Mouse (Mus musculus): Measurements from ENCODE around the gene Nim1k.
"Not testable (repeated sequence)": the region's sequence is repeated elsewhere in the genome, so short reads cannot be mapped to it uniquely, and the experiment has no call there.

Nim1k gene

DNA sequence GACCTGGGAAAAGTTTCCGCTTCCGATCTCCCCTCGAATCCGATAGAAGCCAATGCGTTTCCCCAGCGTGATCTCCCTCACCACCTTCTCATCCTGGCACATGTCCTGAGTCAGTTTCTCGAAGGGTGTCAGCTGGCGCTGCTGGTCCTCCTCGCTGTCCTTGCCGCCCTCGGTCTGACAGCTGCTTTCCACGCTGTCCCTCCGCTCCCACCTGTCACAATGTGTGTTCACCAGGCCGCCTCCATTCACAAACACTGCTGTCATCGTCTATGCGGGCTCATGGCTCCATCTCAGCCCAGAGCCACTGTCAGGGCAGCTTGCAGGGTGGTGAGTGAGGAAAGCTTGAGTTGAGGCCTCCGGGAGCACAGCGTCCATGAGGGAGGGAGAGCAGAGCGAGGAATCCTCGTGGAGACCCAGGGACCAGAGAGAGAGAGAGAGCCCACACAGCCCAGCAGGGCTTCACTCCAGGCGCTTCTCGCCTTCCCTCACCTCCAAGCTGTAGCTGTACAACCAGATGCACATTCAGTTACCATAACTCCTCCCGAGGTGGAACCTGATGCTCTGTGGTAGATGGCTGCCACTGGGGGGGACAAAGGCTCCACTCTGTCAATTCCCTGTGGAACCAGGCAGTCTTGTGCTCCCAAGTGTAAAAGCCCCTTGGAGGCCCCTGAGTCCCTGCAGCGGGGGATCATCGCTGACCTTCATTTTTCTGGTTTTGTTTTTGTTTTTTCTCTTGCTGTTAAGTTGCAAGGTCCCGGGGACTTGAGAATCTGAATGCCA, 27.9 kb downstream of the Nim1k start:
- DNase-seq (ENCODE audit: extremely low spot score) = no peak

DNA sequence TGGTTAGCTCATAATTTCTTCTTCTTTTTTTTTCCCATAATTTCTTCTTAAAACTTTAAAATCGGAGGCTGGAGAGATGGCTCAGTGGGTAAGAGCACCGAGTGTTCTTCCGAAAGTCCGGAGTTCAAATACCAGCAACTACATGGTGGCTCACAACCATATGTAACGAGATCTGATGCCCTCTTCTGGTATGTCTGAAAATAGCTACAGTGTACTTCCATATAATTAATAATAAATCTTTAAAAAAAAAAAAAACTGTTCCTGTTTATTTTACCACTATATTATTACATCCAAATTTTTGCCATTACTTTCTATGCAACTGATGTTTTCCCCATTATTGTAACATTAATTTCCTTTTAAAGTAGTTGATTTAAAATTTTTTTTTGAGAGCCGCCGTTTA, 31.1 kb downstream of the Nim1k start:
- DNase-seq (ENCODE audit: extremely low spot score) = no peak

DNA sequence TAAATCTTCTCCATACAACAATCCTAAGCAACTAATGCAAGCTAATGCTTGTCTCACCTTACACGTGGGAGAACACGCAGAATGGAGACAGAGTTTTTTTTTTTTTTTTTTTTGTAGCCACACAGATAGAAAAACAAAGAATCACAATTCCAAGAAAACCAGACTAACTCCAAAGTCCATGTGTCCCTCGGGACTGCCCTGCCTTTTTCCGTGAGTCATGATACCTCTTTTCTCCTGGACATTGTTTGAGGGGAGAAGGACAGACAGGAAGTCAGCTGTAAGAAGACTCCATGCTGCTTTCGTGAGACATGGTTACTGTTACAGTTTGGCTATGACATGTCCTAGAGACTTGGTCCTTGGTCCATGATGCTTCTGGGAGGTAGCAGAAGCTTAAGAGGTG, 32.3 kb downstream of the Nim1k start:
- no peak for DNase-seq (ENCODE audit: extremely low spot score)

DNA sequence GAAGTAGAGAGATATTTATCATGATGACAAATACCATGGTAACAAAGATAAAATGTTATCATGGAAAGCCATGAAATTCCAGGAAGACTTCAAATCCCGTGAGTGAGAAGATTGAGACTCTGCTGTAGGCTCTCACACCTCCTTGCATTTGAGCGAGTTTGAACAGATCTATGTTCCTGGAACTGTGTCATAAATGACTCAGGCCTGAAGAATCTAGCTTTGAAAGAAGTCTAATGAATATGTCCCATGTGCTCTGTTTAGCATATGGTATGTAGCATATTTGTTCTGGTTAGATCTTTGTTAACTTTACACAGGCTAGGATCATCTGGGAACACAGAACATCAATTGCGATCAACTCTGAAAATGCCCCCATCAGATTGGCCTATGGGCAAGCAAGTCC, 33.2 kb downstream of the Nim1k start:
- DNase-seq (ENCODE audit: extremely low spot score) = no peak

DNA sequence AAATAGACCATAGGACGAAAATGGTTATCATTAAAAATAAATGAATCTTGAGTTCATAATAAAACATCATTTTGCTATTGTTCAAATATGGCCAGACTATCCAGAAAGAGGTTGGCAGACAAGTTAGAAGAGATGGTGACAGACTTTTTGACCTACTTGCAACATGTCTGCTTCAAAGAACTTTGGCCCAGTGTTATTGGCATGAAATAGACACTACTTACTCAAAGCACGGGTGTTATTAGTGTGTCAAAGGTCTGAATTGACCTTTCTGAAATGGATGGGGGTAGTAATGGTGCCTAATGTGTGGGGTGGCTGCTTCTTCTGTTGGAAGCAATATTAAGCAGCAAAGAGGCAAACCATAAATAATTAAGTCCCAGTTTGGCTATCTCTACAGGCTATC, 39.6 kb downstream of the Nim1k start:
- no peak for DNase-seq (ENCODE audit: extremely low spot score)

DNA sequence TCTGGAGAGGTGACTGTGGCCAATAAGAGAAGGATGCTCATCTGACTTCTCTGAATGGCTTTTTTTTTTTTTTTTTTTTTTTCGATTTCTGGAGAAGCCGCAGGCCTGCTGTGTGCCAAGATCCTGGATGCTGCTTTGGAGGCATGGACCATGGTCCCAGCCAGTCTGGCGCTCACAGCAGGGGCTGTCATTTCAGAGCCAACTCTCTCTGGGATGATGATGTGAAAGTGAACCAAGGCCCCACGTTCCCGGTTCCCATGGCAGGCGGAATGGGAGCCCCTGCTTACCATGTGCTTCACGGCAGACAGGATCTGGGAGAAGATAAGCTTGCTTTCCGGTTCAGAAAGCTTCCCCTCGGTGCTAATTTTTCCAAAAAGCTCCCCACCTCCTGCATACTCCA, 41.9 kb downstream of the Nim1k start:
- DNase-seq (ENCODE audit: extremely low spot score) = no peak

DNA sequence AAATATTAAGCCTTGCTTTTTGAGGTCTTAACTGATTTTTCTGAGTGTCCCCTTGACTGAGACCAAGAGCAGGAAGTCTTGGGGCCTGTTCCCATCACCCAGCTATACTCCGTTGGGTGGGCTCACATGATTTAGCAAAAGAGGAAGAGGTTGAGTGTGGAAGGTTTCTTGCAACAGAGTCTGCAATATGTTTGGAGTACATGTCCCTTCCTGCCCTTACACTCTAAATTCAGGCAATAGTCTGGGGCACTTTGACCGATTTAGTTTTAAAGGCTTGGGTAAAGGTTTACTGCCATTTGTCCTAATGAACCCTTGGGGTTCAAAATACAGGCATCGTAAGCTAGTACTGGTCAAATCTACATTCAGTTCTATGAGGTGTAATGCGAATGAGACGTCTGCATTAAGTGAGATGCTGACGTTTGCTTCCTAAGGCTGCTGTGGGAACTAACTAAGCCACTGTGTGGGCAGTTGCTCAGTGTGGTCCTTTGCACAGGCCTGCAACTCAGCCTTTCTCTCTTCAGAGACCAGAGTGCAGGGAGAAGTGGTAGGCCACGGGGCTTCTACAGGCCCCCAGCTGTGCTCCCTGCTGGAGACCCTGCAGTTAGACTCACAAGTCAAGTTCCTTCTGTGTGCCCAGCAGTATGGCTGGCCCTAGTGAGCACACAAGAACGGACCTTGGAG, 42.4 kb downstream of the Nim1k start:
- DNase-seq (ENCODE audit: extremely low spot score) = no peak

DNA sequence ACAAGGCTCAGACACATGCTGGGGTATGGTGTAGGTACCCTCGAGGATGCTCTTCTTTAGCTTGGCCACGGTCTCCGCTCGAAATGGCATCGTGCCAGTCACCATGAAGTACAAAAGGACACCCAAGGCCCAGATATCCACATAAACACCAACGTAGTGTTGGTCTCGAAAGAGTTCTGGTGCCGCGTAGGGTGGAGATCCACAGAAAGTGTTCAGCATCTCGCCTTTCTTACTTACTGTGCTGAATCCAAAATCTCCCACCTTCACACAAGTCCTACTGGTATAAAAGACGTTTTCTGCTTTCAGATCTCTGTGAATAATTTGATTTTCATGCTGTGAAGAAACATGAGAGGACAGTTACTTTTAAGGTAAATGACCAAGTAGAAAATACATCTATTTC, 43.2 kb downstream of the Nim1k start:
- DNase-seq (ENCODE audit: extremely low spot score) = no peak

DNA sequence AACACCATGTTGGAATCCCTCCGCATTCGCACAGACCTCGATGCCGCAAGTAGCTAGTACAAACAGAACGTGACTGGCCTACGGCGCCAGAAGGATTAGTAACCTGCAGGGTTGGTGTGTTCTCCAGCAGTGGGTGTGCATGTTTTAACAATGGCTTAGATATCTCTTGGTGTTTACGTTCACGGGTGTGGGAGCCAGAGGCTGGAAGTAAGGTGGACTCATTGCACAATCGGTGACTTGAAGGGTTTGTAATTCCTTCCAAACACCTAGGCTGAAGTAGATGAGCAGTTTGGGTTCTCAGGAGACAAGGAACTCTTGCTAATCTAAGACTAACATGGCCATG, 45.4 kb downstream of the Nim1k start:
- DNase-seq (ENCODE audit: extremely low spot score) = no peak

DNA sequence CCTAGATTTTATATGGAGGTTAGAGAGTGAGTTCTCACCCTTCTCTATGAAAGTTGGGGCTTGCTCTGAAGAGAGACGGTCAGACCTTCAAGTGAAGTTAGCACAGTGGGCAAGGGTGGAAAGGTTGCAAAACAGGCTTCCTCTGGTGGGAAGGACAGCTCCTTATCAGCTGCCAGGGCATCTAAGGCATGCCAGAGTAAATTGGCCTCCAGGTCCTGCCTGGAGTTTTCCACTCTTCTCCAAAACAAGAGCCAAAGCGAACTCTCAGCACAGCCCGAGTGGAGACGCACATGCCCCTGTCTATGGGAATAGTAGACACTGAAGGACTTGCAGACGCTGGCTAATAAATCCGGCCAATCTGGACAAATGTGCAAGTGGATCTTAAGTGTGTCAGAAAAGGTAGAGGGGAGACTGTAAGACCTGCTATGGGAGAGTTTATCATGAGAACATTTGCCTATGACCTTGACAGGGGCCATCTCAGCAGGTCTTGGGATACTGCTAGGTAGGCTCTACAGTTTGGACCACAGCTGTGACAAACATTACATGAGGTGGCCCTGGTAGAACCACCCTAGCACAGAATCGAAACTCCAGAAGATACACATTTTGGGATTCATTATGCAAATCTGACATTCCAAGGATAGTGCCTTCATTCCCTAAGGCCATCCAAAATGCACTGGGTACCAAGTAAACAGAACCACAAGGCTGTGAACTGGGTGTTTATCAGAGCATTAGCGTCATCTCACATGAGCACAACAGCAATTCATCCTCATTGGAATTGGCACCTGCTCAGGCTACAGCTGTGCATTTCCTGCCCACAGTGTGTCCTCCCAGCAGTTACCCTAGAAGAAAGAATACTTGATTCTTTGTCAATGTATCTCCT, 46.1 kb downstream of the Nim1k start:
- DNase-seq (ENCODE audit: extremely low spot score) = no peak

DNA sequence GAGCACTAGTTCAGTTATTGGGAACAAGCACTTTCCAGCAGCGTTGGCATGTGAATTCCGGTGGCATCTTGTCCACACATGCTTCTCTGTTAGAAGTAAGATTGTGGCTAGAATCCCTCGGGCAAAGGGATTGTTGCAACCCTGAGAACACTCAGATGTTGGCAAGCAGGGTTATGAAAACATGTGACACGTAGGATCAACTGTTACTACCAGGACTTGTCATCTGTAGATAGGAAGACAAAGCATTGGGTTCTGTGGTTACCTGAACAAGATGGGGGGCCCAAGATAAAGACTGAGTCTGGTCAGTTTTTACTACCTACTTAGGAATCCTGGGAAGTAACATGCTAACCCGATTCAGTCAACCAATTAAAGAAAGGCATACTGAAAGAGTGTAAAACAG, 46.7 kb downstream of the Nim1k start:
- no peak for DNase-seq (ENCODE audit: extremely low spot score)

DNA sequence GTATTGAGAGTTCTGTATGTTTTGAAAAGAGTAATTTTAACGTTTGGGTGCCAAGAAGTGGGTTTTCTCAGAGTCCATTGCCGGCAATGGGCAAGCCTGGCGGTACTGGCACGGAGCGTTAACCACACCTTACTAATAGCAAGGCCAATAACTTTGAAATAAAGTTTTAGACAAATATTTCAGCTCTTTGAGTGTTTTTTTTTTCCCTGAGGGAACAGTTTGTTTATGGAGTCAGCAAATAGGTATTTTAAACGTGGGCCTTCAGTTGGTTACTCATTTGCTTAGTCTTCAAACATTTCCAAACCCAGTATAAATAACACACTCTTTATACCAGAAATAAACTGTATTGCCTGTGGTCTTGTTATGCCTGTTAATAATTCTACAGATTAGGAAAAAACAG, 47.8 kb downstream of the Nim1k start:
- no peak for DNase-seq (ENCODE audit: extremely low spot score)

DNA sequence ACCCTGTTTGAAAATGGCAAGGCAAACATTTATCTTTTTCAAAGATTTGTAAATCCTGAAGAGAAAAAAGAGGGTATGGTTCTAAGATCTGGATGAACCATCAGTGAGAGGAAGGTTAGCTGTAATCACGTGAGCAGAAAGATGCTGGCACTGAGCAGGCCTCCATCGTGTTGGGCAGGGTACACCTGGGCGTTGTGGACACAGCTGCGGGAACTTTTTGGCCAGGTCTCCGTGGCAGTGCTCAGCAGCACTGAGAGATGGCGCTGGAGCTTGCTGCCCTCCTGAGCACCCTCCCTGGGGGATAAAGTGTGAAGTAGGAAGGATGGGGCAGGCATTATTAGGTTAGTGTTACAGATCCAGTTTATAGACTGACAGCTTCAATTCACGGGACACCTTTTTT, 48.7 kb downstream of the Nim1k start:
- DNase-seq (ENCODE audit: extremely low spot score) = no peak

DNA sequence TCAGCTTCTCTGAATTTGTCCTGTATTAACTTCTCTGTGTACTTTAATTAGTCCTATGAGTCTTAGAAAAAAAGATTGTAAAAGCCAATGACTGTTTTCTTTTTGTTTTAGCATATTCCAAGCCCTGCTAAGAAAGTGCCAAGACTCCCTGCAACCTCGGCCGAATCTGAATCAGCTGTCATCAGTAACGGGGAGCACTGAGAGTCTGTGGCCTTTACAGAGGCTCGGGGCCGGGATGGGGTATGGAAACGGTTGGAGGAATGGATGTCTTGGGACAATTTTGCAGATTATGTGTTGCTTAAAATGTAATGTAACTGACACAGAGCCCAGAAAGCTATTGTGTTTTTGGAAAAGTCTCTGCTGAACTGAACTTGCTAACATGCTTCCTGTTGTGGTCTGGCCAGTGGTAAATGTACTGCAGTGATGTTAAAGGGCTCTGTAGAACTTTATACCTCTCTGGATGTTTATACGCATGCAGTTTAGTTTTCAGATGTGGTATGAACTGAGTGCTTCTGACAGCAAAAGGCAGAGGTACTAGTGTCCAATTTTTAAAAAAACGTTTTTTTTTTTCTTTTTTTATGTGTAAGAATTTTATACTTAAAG, 49.3 kb downstream of the Nim1k start:
- not testable (repeated sequence) for DNase-seq (ENCODE audit: extremely low spot score)

DNA sequence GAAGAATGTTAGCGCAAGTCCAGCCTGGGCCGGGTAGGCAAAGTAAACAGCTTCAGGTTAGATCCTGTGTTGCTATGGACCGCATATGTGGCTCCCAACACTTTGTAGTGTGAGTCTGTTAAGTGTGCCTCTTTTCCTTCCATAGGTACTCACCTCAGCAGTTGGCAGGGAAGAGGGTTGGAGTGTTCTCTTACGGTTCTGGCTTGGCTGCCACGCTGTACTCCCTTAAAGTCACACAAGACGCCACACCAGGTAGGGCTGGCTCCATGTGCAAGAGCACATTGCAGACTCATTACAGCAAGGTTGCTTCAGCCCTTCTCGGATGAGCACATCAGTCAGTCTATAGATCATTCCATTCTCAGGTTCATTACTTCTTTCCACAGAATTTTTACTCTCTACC, 51.4 kb downstream of the Nim1k start:
- DNase-seq (ENCODE audit: extremely low spot score) = no peak

DNA sequence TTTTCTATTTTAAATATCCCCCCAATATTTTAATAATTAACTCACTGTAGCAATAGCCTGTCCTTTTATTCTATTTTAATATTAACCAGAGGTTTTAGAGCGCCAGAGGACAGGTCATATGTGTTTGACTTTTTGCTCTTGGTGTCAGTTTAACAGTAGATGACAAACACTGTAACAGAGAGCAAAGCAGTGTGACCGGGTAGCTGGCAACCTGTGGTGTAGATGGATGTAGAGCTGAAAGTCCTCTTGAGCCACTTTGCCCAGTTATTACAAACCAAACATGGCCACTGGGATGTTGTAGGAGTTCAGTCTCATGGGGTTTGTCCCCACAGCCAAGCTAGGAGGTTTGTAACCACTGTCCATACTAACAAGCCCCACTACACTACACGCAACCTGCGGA, 57.2 kb downstream of the Nim1k start:
- DNase-seq (ENCODE audit: extremely low spot score) = no peak

DNA sequence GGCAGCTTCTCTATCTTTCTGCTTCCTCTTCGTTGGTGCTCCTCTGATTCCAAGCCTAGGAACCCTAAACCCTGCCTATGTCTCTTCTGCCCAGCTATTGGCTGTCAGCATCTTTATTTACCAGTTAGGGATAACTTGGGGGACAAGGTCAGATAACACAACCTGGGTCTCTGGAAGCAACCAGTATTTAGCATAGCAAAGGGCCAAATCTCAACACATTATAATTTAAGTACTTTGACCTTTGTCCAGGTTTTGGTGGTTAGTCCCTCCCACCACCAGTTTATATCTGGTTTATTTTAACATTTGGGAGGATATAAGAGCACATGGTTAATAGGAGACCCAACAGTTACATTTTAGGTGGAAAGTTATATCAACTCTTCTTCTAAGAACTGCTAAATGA, 59.2 kb downstream of the Nim1k start:
- DNase-seq (ENCODE audit: extremely low spot score) = no peak

DNA sequence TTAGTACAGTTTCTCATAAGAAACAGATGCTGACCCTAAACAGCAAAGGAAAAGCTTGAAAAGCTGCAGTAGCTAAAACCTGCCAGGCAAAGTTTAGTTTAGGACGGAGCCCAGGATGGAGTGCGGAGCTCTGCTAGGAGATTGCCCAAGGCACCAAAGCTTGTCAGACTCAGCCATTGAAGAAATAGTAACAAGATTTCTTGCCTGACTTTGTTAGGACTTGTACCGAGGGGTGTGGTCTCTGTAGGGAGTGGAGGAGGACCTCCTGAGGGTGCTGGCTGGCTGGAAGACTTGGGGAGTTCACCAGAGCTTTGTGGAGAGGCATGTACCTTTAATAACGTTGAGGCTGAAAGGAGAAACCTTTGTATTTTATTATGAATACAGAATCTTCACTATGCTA, 60.0 kb downstream of the Nim1k start:
- no peak for DNase-seq (ENCODE audit: extremely low spot score)

DNA sequence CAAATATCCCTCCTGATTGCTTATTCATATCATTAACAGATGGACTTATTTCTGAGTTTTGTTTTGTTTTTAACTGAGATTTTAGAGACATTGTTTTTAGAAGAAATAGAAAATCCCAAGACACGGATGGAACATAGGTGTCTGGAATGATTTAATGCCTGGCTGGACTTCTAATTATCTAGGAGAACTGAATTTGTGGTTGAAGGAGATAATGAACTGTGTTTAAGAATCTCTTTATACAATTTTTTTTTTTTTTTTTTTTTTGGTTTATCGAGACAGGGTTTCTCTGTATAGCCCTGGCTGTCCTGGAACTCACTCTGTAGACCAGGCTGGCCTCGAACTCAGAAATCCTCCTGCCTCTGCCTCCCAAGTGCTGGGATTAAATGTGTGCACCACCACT, 63.7 kb downstream of the Nim1k start:
- not testable (repeated sequence) for DNase-seq (ENCODE audit: extremely low spot score)

DNA sequence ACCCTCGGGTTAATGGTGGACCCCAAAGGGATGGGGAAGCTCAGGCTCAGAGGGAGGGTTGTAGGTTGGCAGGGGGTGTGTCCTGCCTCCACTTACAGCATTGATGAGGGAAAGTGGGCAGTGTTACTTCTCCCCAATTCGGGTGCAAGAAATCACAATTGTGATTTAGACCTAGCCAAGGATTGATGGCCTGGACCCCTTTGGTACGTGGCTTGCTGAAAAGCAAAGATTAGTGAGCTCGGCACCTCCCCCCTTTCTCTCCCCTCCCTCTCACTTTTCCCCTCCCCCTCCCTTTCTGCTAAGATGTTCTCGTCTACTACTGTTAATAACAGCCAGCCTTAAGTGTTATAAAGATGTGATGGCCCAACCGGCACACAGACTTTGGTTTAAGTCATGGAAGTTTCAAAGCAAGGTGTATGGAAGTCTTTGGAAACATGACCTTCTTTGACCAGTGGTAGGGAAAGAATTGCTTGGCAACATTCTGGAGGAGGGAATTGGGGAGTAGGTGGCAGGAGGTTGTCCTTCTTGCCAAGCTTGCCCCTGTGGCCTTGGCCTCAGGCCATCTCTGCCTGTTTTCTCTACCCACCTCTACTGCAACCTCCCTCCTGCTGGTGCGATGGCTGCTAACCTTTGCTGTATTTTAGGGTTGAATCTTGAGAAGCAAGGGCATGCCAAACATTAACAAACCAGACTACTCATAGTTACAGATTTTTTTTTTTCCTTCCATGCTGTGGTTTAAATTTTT, 64.6 kb downstream of the Nim1k start:
- DNase-seq (ENCODE audit: extremely low spot score) = peak; percentile 33

DNA sequence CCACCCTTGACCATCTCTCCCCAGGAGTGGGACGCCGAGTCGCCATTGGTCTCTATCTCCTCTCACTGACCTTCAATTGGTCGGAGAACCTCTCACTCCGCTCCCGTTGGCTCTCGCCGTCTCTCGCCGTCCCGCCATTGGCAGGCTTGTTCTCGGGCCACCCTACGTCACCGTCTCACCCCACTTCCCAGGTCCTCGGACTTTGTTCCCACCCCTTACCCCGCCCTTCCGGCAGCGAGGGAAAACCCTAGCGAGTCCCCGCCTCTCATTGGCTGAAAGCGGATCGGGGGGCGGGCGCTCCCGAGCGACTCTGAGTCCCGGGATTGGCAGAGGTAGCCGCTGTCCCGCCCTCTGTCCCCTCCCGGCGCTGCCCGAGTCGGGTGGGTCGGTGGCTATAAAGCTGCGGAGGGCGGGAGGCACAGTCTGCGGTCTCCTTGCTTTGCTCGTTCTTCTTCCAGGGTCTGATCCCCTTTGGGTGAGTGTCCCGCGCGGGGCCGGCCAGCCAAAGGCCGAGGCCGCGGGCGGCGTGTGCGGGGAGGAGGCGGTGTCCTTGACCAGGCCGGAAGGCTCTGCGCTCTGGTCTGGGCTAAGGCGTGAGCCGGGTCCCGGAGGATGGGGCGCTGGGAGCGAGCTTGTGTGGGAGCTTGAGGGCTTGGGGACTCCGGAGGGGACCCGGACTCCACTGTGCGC, 65.5 kb downstream of the Nim1k start, which contains the start of gene Hmgcs1:
TSS of gene Hmgcs1 (plus strand) at position 341 of the 690 bp plus-strand sequence.
- DNase-seq (ENCODE audit: extremely low spot score) = peak; percentile 100
